ENCODE assay signal across 14 mouse cellular contexts in genomic region chr11:79623029-79623428, GRCm38 (mm10). TPM values are rescaled to one million over a fixed set of nuclear protein-coding genes. Genes with fewer than 3 reads are reported as not detected.
DNase-seq lines count a peak whose midpoint lies in the region; ATAC-seq lines count a peak whose summit lies in the region.
"Had no signal": no experiment of that assay in that cellular context is flagged by ENCODE, and none has a peak within 500 bp of the region (broad histone marks: within the 10 kb centered on the region; RNA-seq: fewer than 3 reads in every experiment).

No protein-coding gene starts in this region.

- no peak overlapping the region for H3K9ac ChIP-seq in kidney, embryonic 15.5 days
- no peak overlapping the region for H3K9ac ChIP-seq in hindbrain, embryonic 16.5 days (ENCODE audit: low read depth, low read length)
- H3K9ac ChIP-seq: forebrain, postnatal 0 days; neural tube, embryonic 15.5 days had no signal

- H3K27ac ChIP-seq in kidney, embryonic 15.5 days: no peak overlapping the region
- no peak overlapping the region for H3K27ac ChIP-seq in hindbrain, embryonic 16.5 days (ENCODE audit: low read depth, low read length)
- H3K27ac ChIP-seq: left cerebral cortex, adult 2 months; neural tube, embryonic 15.5 days had no signal

- no peaks in the 10 kb centered on the region for H3K9me3 ChIP-seq in kidney, embryonic 15.5 days (replicated peaks)
- no peaks in the 10 kb centered on the region for H3K9me3 ChIP-seq in hindbrain, embryonic 16.5 days (ENCODE audit: control insufficient read depth, low read length)
- H3K9me3 ChIP-seq: neural tube, embryonic 15.5 days had no signal

- no peak overlapping the region for H3K4me3 ChIP-seq in kidney, embryonic 15.5 days (replicated peaks)
- H3K4me3 ChIP-seq in hindbrain, embryonic 16.5 days (ENCODE audit: low read length): no peak overlapping the region
- H3K4me3 ChIP-seq: left cerebral cortex, adult 2 months; neural tube, embryonic 15.5 days had no signal

- peak; percentile 23 for DNase-seq in kidney, adult 9 months
- DNase-seq in naive thymus-derived CD4-positive, alpha-beta T cell, adult 2 months (ENCODE audit: low read depth): peak; percentile 77
- DNase-seq in ovary, postnatal 14 days (ENCODE audit: low spot score): no peak
- DNase-seq in thymus, postnatal 10 days (ENCODE audit: low spot score in 2 of 2): no peak
- DNase-seq: adrenal gland, postnatal 14 days; cerebellum, adult 9-10 months; forebrain, postnatal 0 days; kidney, adult 11 months had no signal

- H3K27me3 ChIP-seq in kidney, embryonic 15.5 days: no peaks in the 10 kb centered on the region
- H3K27me3 ChIP-seq in hindbrain, embryonic 16.5 days (replicated peaks; ENCODE audit: control insufficient read depth, insufficient read depth, low read length): no peaks in the 10 kb centered on the region
- H3K27me3 ChIP-seq: neural tube, embryonic 15.5 days had no signal

- ATAC-seq in kidney, embryonic 15.5 days (replicated peaks; ENCODE audit: low FRiP score): no peak
- peak; percentile 97 for ATAC-seq in CD4-positive, CD25-positive, alpha-beta regulatory T cell, adult 4 months
- ATAC-seq in inflammation-experienced regulatory T-cells, adult 6 months: peak; percentile 99
- no peak for ATAC-seq in hindbrain, embryonic 16.5 days
- ATAC-seq: forebrain, postnatal 0 days had no signal

- H3K4me2 ChIP-seq in kidney, embryonic 15.5 days: no peak overlapping the region
- no peak overlapping the region for H3K4me2 ChIP-seq in hindbrain, embryonic 16.5 days (ENCODE audit: low read length)
- H3K4me2 ChIP-seq: neural tube, embryonic 15.5 days had no signal

- 80% methylated on average over 5 of the region's 5 CpGs for WGBS in kidney, embryonic 15.5 days
- 88% methylated on average over 5 of the region's 5 CpGs for WGBS in hindbrain, embryonic 16.5 days

- no peaks in the 10 kb centered on the region for H3K4me1 ChIP-seq in kidney, embryonic 15.5 days
- no peaks in the 10 kb centered on the region; the same call in 1 of the 2 replicates for H3K4me1 ChIP-seq in hindbrain, embryonic 16.5 days (ENCODE audit: control insufficient read depth, insufficient read depth, low read depth, low read length)
- H3K4me1 ChIP-seq: neural tube, embryonic 15.5 days had no signal

- H3K36me3 ChIP-seq in kidney, embryonic 15.5 days: no peaks in the 10 kb centered on the region
- H3K36me3 ChIP-seq in hindbrain, embryonic 16.5 days (ENCODE audit: control insufficient read depth, insufficient read depth, low read length): peaks cover 2% of the 10 kb centered on the region; the same call in 1 of the 2 replicates

RNA-seq across cellular contexts. Expression of gene Rab11fip4, which starts 32.0 kb away (rescaled TPM):
- 9.6 and 9.7 TPM in 2 replicates for polyA plus RNA-seq in kidney, embryonic 15.5 days (2015; fragmentation: Nextera tagmentation; extraction: Ambion mirVana)
- polyA plus RNA-seq in CD4-positive, CD25-positive, alpha-beta regulatory T cell, adult 4 months (2017; shearing (Covaris generic)): 10 to 100 TPM in 1 of 2 experiments, 1 to 10 TPM in 1; 8.3 to 13.0 TPM
- polyA plus RNA-seq in inflammation-experienced regulatory T-cells, adult 6 months (2017; shearing (Covaris generic)): 10 to 100 TPM; 10.3 to 14.3 (median 12.6) TPM
- polyA plus RNA-seq in hindbrain, embryonic 16.5 days (2015; fragmentation: Nextera tagmentation; extraction: Ambion mirVana): 20.0 and 27.8 TPM in 2 replicates

Comparison
In these comparisons a context has a peak if more than half of its experiments do, and no peak if none do; other contexts are left out.
1. DNase-seq: peak in kidney, adult 9 months (single experiment) and naive thymus-derived CD4-positive, alpha-beta T cell, adult 2 months (single experiment); none in ovary, postnatal 14 days (single experiment) and thymus, postnatal 10 days (0 of 2).
2. ATAC-seq: peak in CD4-positive, CD25-positive, alpha-beta regulatory T cell, adult 4 months (single experiment) and inflammation-experienced regulatory T-cells, adult 6 months (single experiment); none in kidney, embryonic 15.5 days (single experiment) and hindbrain, embryonic 16.5 days (single experiment).